Mouse (Mus musculus) neural tube, embryonic 13.5 days (tissue): ENCODE measurements around the gene Gabpb2. TPM values are rescaled to one million over a fixed set of nuclear protein-coding genes. Genes with fewer than 3 reads are reported as not detected.

Source experiments
- ATAC-seq: fragments of 200-750 bp; cut with Nextera tagmentation; 2 replicates; pipeline ENCODE4 v1.8.0; 2017; ENCODE audit warnings: low read depth, mild to moderate bottlenecking, moderate TSS enrichment, moderate library complexity
- H3K27ac ChIP-seq: fragments of 300-500 bp; sonication (generic); replicated peaks from 2 replicates; pipeline ENCODE4 v1.5.1; 2015; ENCODE audit warnings: moderate library complexity, mild to moderate bottlenecking, inconsistent platforms
- H3K27me3 ChIP-seq: fragments of 300-500 bp; sonication (generic); 2 replicates; pipeline ENCODE4 v1.6.1; 2015; ENCODE audit warnings: mild to moderate bottlenecking, inconsistent platforms
- H3K36me3 ChIP-seq: fragments of 300-500 bp; sonication (generic); 2 replicates; pipeline ENCODE4 v1.6.1; 2015; ENCODE audit warnings: mild to moderate bottlenecking, inconsistent platforms
- H3K4me1 ChIP-seq: fragments of 300-500 bp; sonication (generic); replicated peaks from 2 replicates; pipeline ENCODE4 v1.6.1; 2015; ENCODE audit warnings: inconsistent platforms
- H3K4me2 ChIP-seq: fragments of 300-500 bp; sonication (generic); 2 replicates; pipeline ENCODE4 v1.6.1; 2015; ENCODE audit warnings: inconsistent platforms, mild to moderate bottlenecking, moderate library complexity
- H3K4me3 ChIP-seq: fragments of 300-500 bp; sonication (generic); 2 replicates; pipeline ENCODE4 v1.5.1; 2015; ENCODE audit warnings: mild to moderate bottlenecking, inconsistent platforms
- H3K9ac ChIP-seq: fragments of 300-500 bp; sonication (generic); 2 replicates; pipeline ENCODE4 v1.6.1; 2015; ENCODE audit warnings: moderate library complexity, mild to moderate bottlenecking, inconsistent platforms
- H3K9me3 ChIP-seq: fragments of 300-500 bp; sonication (generic); 2 replicates; pipeline ENCODE4 v1.6.1; 2016; ENCODE audit warnings: inconsistent platforms
- WGBS: fragments of 180-500 bp; shearing (Covaris S2); methylation state at CpG from one replicate; pipeline ENCODE4 v1.1.7; 2015; 5-methylcytosine and 5-hydroxymethylcytosine counted together
- polyA plus RNA-seq: library from polyadenylated mRNA; unstranded; fragments of >200 nt; fragmentation: Nextera tagmentation; extraction: Ambion mirVana; gene quantifications from 2 replicates; pipeline ENCODE4 v1.2.1, GENCODE M21; 2015

Gene Gabpb2
- polyA plus RNA-seq, 1 experiment from 2014 or later: 3.3 TPM

- Histone ChIP-seq H3K4me3 (peak overlapping the region; percentile 91), H3K27me3 (0 out of 2 replicates have a peak, but pooled peaks cover 6% of the 10 kb centered on the region)
Observed at GRCm38 (mm10) chr3:95162345-95162628, 55.4 kb downstream of the Gabpb2 start.

GRCm38 (mm10) chr3:95161618-95162344 is 55.9 kb downstream of the Gabpb2 start:
- peak overlapping the region; percentile 84 for H3K4me2 ChIP-seq
- peaks cover 35% of the 10 kb centered on the region for H3K36me3 ChIP-seq
- WGBS: 2% methylated on average over 9 of the region's 9 CpGs
- peak overlapping the region; percentile 91 for H3K4me3 ChIP-seq
- ATAC-seq: peak; percentile 7; the same call in 1 of the 2 replicates
- peaks cover 46% of the 10 kb centered on the region for H3K4me1 ChIP-seq
- H3K27me3 ChIP-seq: 0 out of 2 replicates have a peak, but pooled peaks cover under 1% of the 10 kb centered on the region
- H3K9ac ChIP-seq: peak overlapping the region; percentile 97
- H3K27ac ChIP-seq: peak overlapping the region; percentile 89
- no peaks in the 10 kb centered on the region for H3K9me3 ChIP-seq

More at GRCm38 (mm10) chr3:95162345-95162628, 55.4 kb downstream of the Gabpb2 start:
- no peak for ATAC-seq
- H3K9me3 ChIP-seq: no peaks in the 10 kb centered on the region
- peaks cover 46% of the 10 kb centered on the region for H3K4me1 ChIP-seq
- H3K9ac ChIP-seq: peak overlapping the region; percentile 97
- H3K36me3 ChIP-seq: peaks cover 40% of the 10 kb centered on the region
- peak overlapping the region; percentile 89 for H3K27ac ChIP-seq
- peak overlapping the region; percentile 84 for H3K4me2 ChIP-seq
- WGBS: 30% methylated on average over 2 of the region's 2 CpGs

- Histone ChIP-seq H3K4me1 (peaks cover 46% of the 10 kb centered on the region), H3K4me2 (peak overlapping the region; percentile 84), H3K9ac (peak overlapping the region; percentile 97), H3K27ac (peak overlapping the region; percentile 89), H3K27me3 (no peaks in the 10 kb centered on the region), H3K4me3 (peak overlapping the region; percentile 91), H3K9me3 (no peaks in the 10 kb centered on the region), H3K36me3 (peaks cover 28% of the 10 kb centered on the region)
- peak; percentile 29 for ATAC-seq
- WGBS: 1% methylated on average over 30 of the region's 30 CpGs
Observed at GRCm38 (mm10) chr3:95161041-95161551, 56.6 kb downstream of the Gabpb2 start.

GRCm38 (mm10) chr3:95159987-95160963 is 57.4 kb downstream of the Gabpb2 start, which contains the start of gene Sema6c:
TSS of gene Sema6c (plus strand) at chr3:95160457.
- WGBS: under 1% methylated on average over 66 of the region's 66 CpGs
- H3K27me3 ChIP-seq: no peaks in the 10 kb centered on the region
- H3K36me3 ChIP-seq: peaks cover 20% of the 10 kb centered on the region
- ATAC-seq: peak; percentile 96
- H3K4me2 ChIP-seq: peak within 1 kb of the TSS; percentile 84
- H3K4me1 ChIP-seq: peaks cover 46% of the 10 kb centered on the region
- peak within 1 kb of the TSS; percentile 97 for H3K9ac ChIP-seq
- no peaks in the 10 kb centered on the region for H3K9me3 ChIP-seq
- H3K4me3 ChIP-seq: peak within 1 kb of the TSS; percentile 91
- H3K27ac ChIP-seq: peak within 1 kb of the TSS; percentile 89

GRCm38 (mm10) chr3:95159511-95159986 is 58.2 kb downstream of the Gabpb2 start:
- H3K4me1 ChIP-seq: peaks cover 39% of the 10 kb centered on the region
- H3K27me3 ChIP-seq: no peaks in the 10 kb centered on the region
- H3K9ac ChIP-seq: peak overlapping the region; percentile 97

GRCm38 (mm10) chr3:95153874-95154273 is 63.8 kb downstream of the Gabpb2 start:
- no peak for ATAC-seq
- no peaks in the 10 kb centered on the region for H3K27me3 ChIP-seq
- H3K9ac ChIP-seq: no peak overlapping the region
- H3K4me3 ChIP-seq: no peak overlapping the region
- H3K9me3 ChIP-seq: no peaks in the 10 kb centered on the region
- no peak overlapping the region for H3K27ac ChIP-seq
- WGBS: 59% methylated on average over 4 of the region's 4 CpGs
- no peak overlapping the region for H3K4me2 ChIP-seq
- H3K4me1 ChIP-seq: no peaks in the 10 kb centered on the region
- no peaks in the 10 kb centered on the region for H3K36me3 ChIP-seq

More at GRCm38 (mm10) chr3:95159511-95159986, 58.2 kb downstream of the Gabpb2 start:
- 0 out of 2 replicates have a peak overlapping the region, but pooled peaks have one; percentile 89 for H3K27ac ChIP-seq
- peak overlapping the region; percentile 84 for H3K4me2 ChIP-seq
- ATAC-seq: no peak
- H3K36me3 ChIP-seq: peaks cover 12% of the 10 kb centered on the region
- H3K4me3 ChIP-seq: peak overlapping the region; percentile 91
- no peaks in the 10 kb centered on the region for H3K9me3 ChIP-seq
- 9% methylated on average over 8 of the region's 8 CpGs for WGBS

- no peak for ATAC-seq
- Histone ChIP-seq H3K4me3 (no peak overlapping the region), H3K9me3 (no peaks in the 10 kb centered on the region), H3K36me3 (no peaks in the 10 kb centered on the region), H3K9ac (no peak overlapping the region), H3K27me3 (no peaks in the 10 kb centered on the region), H3K4me2 (no peak overlapping the region), H3K27ac (no peak overlapping the region), H3K4me1 (no peaks in the 10 kb centered on the region)
- 18% methylated on average over 3 of the region's 3 CpGs for WGBS
Observed at GRCm38 (mm10) chr3:95147924-95148323, 69.8 kb downstream of the Gabpb2 start.

- H3K4me3 ChIP-seq: no peak overlapping the region
- peak; percentile 68 for ATAC-seq
- H3K9me3 ChIP-seq: no peaks in the 10 kb centered on the region
- 11% methylated on average over 5 of the region's 5 CpGs for WGBS
- no peak overlapping the region for H3K4me2 ChIP-seq
- H3K27me3 ChIP-seq: no peaks in the 10 kb centered on the region
- no peak overlapping the region for H3K27ac ChIP-seq
- no peak overlapping the region for H3K9ac ChIP-seq
- H3K36me3 ChIP-seq: peaks cover 28% of the 10 kb centered on the region
- H3K4me1 ChIP-seq: no peaks in the 10 kb centered on the region
Observed at GRCm38 (mm10) chr3:95142617-95143011, 75.1 kb downstream of the Gabpb2 start.

- peaks cover 28% of the 10 kb centered on the region for H3K36me3 ChIP-seq
- no peak within 1 kb of the TSS for H3K9ac ChIP-seq
- H3K4me1 ChIP-seq: no peaks in the 10 kb centered on the region
- H3K4me2 ChIP-seq: no peak within 1 kb of the TSS
- no peak within 1 kb of the TSS for H3K27ac ChIP-seq
- ATAC-seq: 0 out of 2 replicates have a peak, but pooled peaks have one; percentile 25
- no peaks in the 10 kb centered on the region for H3K9me3 ChIP-seq
- WGBS: 82% methylated on average over 10 of the region's 10 CpGs
- H3K27me3 ChIP-seq: no peaks in the 10 kb centered on the region
- H3K4me3 ChIP-seq: no peak within 1 kb of the TSS
Observed at GRCm38 (mm10) chr3:95141952-95142616, 75.6 kb downstream of the Gabpb2 start, which contains the start of gene Tnfaip8l2. TSS of gene Tnfaip8l2 (minus strand) at chr3:95142360.

- H3K4me1 ChIP-seq: peaks cover 4% of the 10 kb centered on the region
- no peaks in the 10 kb centered on the region for H3K27me3 ChIP-seq
- H3K36me3 ChIP-seq: peaks cover 28% of the 10 kb centered on the region
- H3K9ac ChIP-seq: no peak overlapping the region
- H3K27ac ChIP-seq: no peak overlapping the region
- 93% methylated on average over 9 of the region's 9 CpGs for WGBS
- no peak overlapping the region for H3K4me3 ChIP-seq
- ATAC-seq: no peak
- H3K4me2 ChIP-seq: no peak overlapping the region
- no peaks in the 10 kb centered on the region for H3K9me3 ChIP-seq
Observed at GRCm38 (mm10) chr3:95141474-95141873, 76.2 kb downstream of the Gabpb2 start.

- H3K36me3 ChIP-seq: peaks cover 28% of the 10 kb centered on the region
- no peak overlapping the region for H3K9ac ChIP-seq
- H3K27me3 ChIP-seq: no peaks in the 10 kb centered on the region
- no peak overlapping the region for H3K4me2 ChIP-seq
- H3K9me3 ChIP-seq: no peaks in the 10 kb centered on the region
- WGBS: 91% methylated on average over 6 of the region's 6 CpGs
- no peak for ATAC-seq
- H3K27ac ChIP-seq: no peak overlapping the region
- H3K4me1 ChIP-seq: peaks cover 11% of the 10 kb centered on the region
- H3K4me3 ChIP-seq: no peak overlapping the region
Observed at GRCm38 (mm10) chr3:95140795-95141194, 76.9 kb downstream of the Gabpb2 start.
